Mouse (Mus musculus): ENCODE measurements around the gene Gp5.
"Not testable (repeated sequence)": the region's sequence is repeated elsewhere in the genome, so short reads cannot be mapped to it uniquely, and the experiment has no call there.

Gene Gp5

DNA sequence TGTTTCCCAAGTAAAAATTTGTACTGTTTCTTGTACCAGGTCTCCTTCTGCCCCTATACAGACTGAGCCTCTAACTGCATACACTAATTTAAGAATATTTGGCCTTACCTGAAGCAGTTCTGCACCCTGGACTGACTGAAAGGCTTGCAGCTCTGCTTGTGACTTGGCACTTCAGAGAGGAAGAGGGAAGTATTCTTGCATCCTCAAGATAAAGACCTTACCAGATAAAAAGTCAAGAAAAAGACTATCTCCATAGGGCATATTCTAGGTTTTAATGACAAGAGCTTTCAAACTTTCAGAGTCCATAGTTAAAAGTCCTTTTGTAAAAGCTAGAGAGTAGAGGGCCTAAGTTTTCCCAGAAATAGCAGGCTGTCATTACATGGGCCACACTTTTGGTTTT, at the start of gene Gp5:
Gp5 (minus strand) TSS at position 133 of the 400 bp plus-strand sequence.
- Histone ChIP-seq H3K27me3 (ENCODE audit: insufficient read depth, low read length) (peaks cover 60% of the 10 kb centered on the region), H3K36me3 (ENCODE audit: insufficient read depth, low read length) (peaks cover 22% of the 10 kb centered on the region), H3K4me1 (replicated peaks; ENCODE audit: low read depth, low read length) (peaks cover 23% of the 10 kb centered on the region), H3K4me3 (replicated peaks; ENCODE audit: low read length) (peak within 1 kb of the TSS; percentile 80), H3K9me3 (ENCODE audit: low read length) (no peaks in the 10 kb centered on the region)
- TF ChIP-seq CTCF (conservative IDR thresholded peaks at IDR 0.05; ENCODE audit: low read length) = no peak
- TF ChIP-seq NANOG (IDR thresholded peaks at IDR 0.05; ENCODE audit: borderline replicate concordance, low read length) = no peak
- TF ChIP-seq POU5F1 (IDR thresholded peaks at IDR 0.05; ENCODE audit: borderline replicate concordance, low read length) = no peak

DNA sequence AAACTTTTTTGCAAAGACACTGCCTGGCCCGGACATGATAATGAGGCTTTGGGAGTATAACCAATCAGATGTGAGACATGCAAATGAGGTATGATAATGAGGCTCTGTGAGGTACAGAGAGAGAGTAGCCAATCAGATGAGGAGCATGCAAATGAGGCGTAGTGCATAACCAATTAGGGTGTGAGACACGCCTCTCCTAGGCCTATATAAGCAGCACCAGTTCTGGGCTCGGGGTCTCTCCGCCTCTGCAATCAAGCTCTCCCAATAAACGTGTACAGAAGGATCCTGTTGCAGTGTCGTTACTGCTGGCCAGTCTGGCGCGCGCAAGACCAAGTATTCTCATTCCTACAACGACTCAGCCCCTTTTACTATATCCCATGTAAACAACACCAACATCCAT, 42.9 kb upstream of the Gp5 start:
- not testable (repeated sequence) for H3K27me3 ChIP-seq (ENCODE audit: insufficient read depth, low read length); H3K4me3 ChIP-seq (replicated peaks; ENCODE audit: low read length); H3K9me3 ChIP-seq (ENCODE audit: low read length); H3K4me1 ChIP-seq (replicated peaks; ENCODE audit: low read depth, low read length)
- H3K36me3 ChIP-seq (ENCODE audit: insufficient read depth, low read length) = peaks cover 79% of the 10 kb centered on the region

DNA sequence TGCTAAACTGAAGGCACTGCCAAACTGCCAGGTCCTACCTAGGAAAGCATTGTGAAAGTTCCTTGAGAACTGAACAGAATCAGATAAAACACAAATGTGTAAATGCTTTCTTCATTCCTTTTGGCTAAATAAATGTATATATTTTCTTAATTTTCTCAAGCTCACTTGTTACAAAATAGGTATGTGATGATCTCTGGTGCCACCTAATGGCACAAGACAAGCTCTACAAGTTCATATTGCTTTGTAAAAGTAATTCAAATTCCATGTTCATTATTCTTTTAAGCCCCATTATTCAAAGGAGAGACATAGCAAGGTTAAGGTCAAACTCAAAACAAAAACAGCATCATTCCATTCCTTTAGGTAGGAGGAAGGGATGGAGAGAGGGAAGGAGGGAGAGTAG, 3.7 kb upstream of the Gp5 start:
- H3K27me3 ChIP-seq (ENCODE audit: insufficient read depth, low read length) = peaks cover 26% of the 10 kb centered on the region
- TF ChIP-seq POU5F1 (IDR thresholded peaks at IDR 0.05; ENCODE audit: borderline replicate concordance, low read length) (no peak), CTCF (conservative IDR thresholded peaks at IDR 0.05; ENCODE audit: low read length) (peak; percentile 44)
- H3K4me1 ChIP-seq (replicated peaks; ENCODE audit: low read depth, low read length) = peaks cover 11% of the 10 kb centered on the region
- peaks cover 54% of the 10 kb centered on the region for H3K36me3 ChIP-seq (ENCODE audit: insufficient read depth, low read length)
- H3K4me3 ChIP-seq (replicated peaks; ENCODE audit: low read length) = no peak overlapping the region
- H3K9me3 ChIP-seq (ENCODE audit: low read length) = no peaks in the 10 kb centered on the region

DNA sequence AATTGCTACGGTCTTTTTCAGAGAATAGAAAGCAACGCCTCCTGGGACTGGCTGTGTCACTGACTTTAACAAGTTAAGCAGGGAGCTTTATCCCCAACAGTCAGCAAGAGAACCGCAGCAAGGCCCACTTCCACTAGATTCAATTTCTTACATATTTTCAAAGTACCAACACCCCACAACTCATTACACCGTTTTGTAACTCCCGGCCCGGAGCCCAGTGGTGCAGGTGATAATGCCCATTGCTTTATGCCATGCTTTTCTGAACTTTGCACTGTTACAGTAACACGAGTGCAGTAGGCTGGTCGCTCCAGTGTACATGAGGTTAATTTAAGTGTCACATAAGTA, 436 bp downstream of the Gp5 start:
- peaks cover 62% of the 10 kb centered on the region for H3K27me3 ChIP-seq (ENCODE audit: insufficient read depth, low read length)
- H3K4me1 ChIP-seq (replicated peaks; ENCODE audit: low read depth, low read length) = peaks cover 23% of the 10 kb centered on the region
- H3K4me3 ChIP-seq (replicated peaks; ENCODE audit: low read length) = peak overlapping the region; percentile 80; the same call in 1 of the 2 replicates
- no peaks in the 10 kb centered on the region for H3K9me3 ChIP-seq (ENCODE audit: low read length)
- H3K36me3 ChIP-seq (ENCODE audit: insufficient read depth, low read length) = peaks cover 18% of the 10 kb centered on the region
- no peak for TF ChIP-seq CTCF (conservative IDR thresholded peaks at IDR 0.05; ENCODE audit: low read length)
- no peak for TF ChIP-seq POU5F1 (IDR thresholded peaks at IDR 0.05; ENCODE audit: borderline replicate concordance, low read length)
- no peak for TF ChIP-seq NANOG (IDR thresholded peaks at IDR 0.05; ENCODE audit: borderline replicate concordance, low read length)

DNA sequence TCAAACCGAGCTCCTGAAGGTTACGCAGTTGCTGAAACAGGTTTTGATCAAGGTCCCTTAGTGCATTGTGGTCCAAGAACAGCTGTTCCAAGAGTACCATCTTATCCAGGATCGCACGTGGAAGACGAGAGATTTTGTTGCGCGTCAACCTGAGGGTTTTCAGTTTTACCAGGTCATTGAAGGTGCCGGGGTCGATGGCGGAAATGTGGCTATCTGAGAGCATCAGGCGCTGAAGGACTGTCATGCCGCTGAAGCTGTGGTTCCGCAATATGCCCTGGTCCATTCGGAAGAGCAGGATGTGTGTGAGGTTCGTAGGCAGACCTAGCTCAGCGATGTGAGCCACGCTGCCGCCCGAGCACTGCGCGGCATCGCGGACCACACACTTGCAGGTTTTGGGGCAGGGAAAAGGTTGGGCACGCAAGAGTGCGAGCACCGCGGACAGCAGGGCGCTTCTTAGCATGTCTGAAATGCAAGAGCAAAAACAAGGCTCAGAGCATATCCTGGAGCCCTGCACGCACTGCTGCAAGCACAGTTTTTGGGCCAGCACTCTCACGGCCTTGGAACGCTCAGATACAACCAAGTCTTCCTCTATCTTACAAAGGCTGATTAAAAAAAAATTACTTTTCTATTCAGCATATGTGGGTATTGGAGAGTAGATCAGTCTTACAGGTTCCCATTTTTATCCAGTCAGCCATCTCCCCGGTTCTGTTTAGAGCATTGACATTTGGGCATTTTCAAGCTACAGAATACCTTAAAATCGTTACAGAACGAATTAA, 996 bp downstream of the Gp5 start:
- peak overlapping the region; percentile 80 for H3K4me3 ChIP-seq (replicated peaks; ENCODE audit: low read length)
- peaks cover 62% of the 10 kb centered on the region for H3K27me3 ChIP-seq (ENCODE audit: insufficient read depth, low read length)

DNA sequence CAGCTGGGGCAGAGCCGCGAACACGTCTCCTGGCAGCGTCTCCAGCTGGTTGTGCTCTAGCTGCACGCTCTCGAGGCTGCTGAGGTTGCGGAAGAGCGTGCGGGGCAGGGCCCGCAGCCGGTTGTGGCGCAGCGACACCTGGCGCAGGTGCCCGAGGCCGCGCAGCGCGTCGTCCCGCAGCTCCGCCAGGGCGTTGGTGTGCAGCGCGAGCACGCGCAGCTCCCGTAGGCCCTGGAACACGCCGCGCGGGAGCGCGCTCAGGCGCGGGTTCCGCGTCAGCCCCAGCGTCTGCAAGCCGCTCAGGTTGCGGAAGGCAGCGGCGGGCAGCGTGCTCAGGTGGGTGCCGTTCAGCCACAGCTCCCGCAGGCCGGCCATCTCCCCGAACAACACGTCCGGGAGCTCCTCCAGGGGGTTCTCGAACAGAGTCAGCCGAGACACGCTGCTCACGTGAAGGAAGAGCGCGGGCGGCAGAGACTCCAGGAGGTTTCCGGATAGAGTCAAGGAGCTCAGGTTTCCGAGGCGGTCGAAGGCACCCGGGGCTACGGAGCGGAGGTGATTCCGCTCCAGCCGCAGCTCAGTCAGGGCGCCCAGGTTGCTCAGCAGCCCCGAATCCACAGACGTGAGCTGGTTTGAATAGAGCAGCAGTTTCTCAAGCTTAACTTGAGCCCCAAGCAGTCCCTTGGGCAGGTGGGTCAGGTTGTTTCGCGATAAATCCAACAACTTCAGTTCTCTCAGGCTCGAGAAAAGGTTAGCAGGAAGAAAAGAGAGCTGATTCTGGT, 1.8 kb downstream of the Gp5 start:
- H3K4me3 ChIP-seq (replicated peaks; ENCODE audit: low read length) = peak overlapping the region; percentile 80
- H3K36me3 ChIP-seq (ENCODE audit: insufficient read depth, low read length) = peaks cover 10% of the 10 kb centered on the region; the same call in 1 of the 2 replicates
- TF ChIP-seq CTCF (conservative IDR thresholded peaks at IDR 0.05; ENCODE audit: low read length) = no peak
- TF ChIP-seq NANOG (IDR thresholded peaks at IDR 0.05; ENCODE audit: borderline replicate concordance, low read length) = no peak
- no peak for TF ChIP-seq POU5F1 (IDR thresholded peaks at IDR 0.05; ENCODE audit: borderline replicate concordance, low read length)
- H3K4me1 ChIP-seq (replicated peaks; ENCODE audit: low read depth, low read length) = peaks cover 23% of the 10 kb centered on the region
- peaks cover 68% of the 10 kb centered on the region for H3K27me3 ChIP-seq (ENCODE audit: insufficient read depth, low read length)
- no peaks in the 10 kb centered on the region for H3K9me3 ChIP-seq (ENCODE audit: low read length)

More for the DNA sequence above, 996 bp downstream of the Gp5 start:
- Histone ChIP-seq H3K36me3 (ENCODE audit: insufficient read depth, low read length) (peaks cover 12% of the 10 kb centered on the region), H3K4me1 (replicated peaks; ENCODE audit: low read depth, low read length) (peaks cover 23% of the 10 kb centered on the region), H3K9me3 (ENCODE audit: low read length) (no peaks in the 10 kb centered on the region)
- no peak for TF ChIP-seq POU5F1 (IDR thresholded peaks at IDR 0.05; ENCODE audit: borderline replicate concordance, low read length)
- TF ChIP-seq CTCF (conservative IDR thresholded peaks at IDR 0.05; ENCODE audit: low read length) = no peak
- TF ChIP-seq NANOG (IDR thresholded peaks at IDR 0.05; ENCODE audit: borderline replicate concordance, low read length) = no peak

DNA sequence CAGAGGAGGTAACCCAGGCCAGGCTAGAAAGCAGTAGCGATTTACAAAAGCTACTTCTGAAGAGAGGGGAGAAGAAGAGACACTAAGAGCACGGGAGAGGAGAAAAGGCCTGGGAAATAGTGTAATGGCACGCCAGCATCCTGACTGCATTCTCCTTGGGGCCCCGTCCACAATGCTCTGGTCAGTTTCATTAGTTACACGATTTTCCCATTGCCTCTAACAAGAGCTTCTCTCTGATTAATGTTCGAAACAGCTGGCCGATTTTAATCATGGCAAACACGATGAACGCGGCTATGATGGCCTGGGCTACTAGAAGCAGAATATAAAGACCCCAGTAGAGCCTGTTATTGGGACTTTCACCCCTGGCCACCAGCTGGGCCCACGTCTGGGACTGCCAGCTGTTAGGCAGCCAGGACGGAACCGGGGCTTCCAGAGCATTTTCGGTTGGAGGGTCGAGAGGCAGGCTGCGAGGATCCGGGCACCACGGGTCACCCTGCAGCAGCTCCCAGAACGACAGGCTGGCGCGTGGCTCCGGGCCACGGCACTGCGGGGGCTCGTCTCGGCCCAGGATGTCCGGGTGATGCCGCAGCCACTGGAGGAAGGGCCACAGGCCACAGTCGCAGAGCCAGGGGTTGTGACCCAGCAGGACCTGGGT, 2.5 kb downstream of the Gp5 start:
- Histone ChIP-seq H3K4me1 (replicated peaks; ENCODE audit: low read depth, low read length) (peaks cover 23% of the 10 kb centered on the region), H3K36me3 (ENCODE audit: insufficient read depth, low read length) (peaks cover 10% of the 10 kb centered on the region; the same call in 1 of the 2 replicates), H3K4me3 (replicated peaks; ENCODE audit: low read length) (peak overlapping the region; percentile 80), H3K9me3 (ENCODE audit: low read length) (no peaks in the 10 kb centered on the region), H3K27me3 (ENCODE audit: insufficient read depth, low read length) (peaks cover 75% of the 10 kb centered on the region)
- TF ChIP-seq POU5F1 (IDR thresholded peaks at IDR 0.05; ENCODE audit: borderline replicate concordance, low read length) (no peak), NANOG (IDR thresholded peaks at IDR 0.05; ENCODE audit: borderline replicate concordance, low read length) (no peak), CTCF (conservative IDR thresholded peaks at IDR 0.05; ENCODE audit: low read length) (no peak)

DNA sequence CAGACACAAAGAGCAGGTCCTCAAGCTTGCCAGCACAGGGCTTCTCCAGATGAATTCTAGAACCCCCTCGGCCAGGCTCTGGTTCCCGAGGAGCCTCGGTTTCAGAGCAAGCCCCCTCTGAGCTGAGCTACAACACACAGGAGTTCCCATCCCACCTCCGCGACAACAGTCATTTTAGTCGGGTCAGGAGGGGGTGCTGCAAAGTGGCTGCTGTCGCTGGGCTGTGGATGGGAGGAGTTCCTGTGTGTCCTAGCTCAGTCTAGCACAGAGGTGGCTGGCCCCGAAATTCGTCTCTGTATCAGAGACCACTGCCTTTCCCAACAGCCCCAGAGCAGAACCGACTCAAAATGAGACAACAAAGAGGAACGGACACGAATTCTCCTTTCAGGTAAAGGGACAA, 3.3 kb downstream of the Gp5 start:
- Histone ChIP-seq H3K36me3 (ENCODE audit: insufficient read depth, low read length) (peaks cover 7% of the 10 kb centered on the region; the same call in 1 of the 2 replicates), H3K4me1 (replicated peaks; ENCODE audit: low read depth, low read length) (peaks cover 23% of the 10 kb centered on the region), H3K4me3 (replicated peaks; ENCODE audit: low read length) (no peak overlapping the region), H3K27me3 (ENCODE audit: insufficient read depth, low read length) (peaks cover 77% of the 10 kb centered on the region), H3K9me3 (ENCODE audit: low read length) (no peaks in the 10 kb centered on the region)
- TF ChIP-seq CTCF (conservative IDR thresholded peaks at IDR 0.05; ENCODE audit: low read length) (no peak), NANOG (IDR thresholded peaks at IDR 0.05; ENCODE audit: borderline replicate concordance, low read length) (no peak), POU5F1 (IDR thresholded peaks at IDR 0.05; ENCODE audit: borderline replicate concordance, low read length) (no peak)

All from E14TG2a.4 (cell line).